Mouse (Mus musculus) gastrocnemius, postnatal 25 days (tissue): Measurements from ENCODE around the gene Ccdc7b. TPM values are rescaled to one million over a fixed set of nuclear protein-coding genes. Genes with fewer than 3 reads are reported as not detected.
"Not testable (repeated sequence)": the region's sequence is repeated elsewhere in the genome, so short reads cannot be mapped to it uniquely, and the experiment has no call there.

Experiments used
- DNase-seq: peaks from one replicate; pipeline ENCODE4 v3.0.0; 2022
- long read RNA-seq, 2 experiments: library from polyadenylated mRNA; stranded (forward); transcript quantifications; one replicate each; pipeline ENCODE4 v2.0.0; 2021
- total RNA-seq, 2 experiments: library from RNA; stranded (reverse); gene quantifications; 1 replicate in 1 of 2; 2 replicates in 1 of 2; pipeline ENCODE4 v1.2.3; 2021

Gene Ccdc7b
- not detected for total RNA-seq
- long read RNA-seq, experiment 1, partial matches to known transcripts, result 0 of 1 reads
- long read RNA-seq, experiment 1, other reads (novel, unspliced or antisense), result 1 of 1 reads
- long read RNA-seq, experiment 2, result 0 reads

DNA sequence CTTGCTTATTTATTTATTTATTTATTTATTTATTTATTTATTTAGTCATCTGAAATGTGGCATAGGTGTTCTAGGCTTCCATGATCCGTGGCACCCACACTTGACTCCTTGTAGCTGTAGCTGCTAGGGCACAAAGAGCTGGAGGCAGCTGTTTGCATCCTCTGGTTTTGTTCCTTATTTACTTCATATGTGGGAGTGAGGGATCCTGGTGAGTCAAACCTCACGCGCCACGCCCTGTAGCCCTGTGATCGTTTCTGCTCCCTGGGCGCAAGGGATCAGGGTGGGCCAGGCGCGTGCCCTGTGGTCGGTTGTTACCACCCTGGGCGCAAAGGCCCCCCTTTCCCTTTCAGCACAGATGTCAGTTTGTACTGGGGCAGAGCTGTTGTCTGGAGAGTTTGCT, at the start of gene Ccdc7b:
TSS of gene Ccdc7b (plus strand) at position 301 of the 400 bp plus-strand sequence.
- DNase-seq, result not testable (repeated sequence)

DNA sequence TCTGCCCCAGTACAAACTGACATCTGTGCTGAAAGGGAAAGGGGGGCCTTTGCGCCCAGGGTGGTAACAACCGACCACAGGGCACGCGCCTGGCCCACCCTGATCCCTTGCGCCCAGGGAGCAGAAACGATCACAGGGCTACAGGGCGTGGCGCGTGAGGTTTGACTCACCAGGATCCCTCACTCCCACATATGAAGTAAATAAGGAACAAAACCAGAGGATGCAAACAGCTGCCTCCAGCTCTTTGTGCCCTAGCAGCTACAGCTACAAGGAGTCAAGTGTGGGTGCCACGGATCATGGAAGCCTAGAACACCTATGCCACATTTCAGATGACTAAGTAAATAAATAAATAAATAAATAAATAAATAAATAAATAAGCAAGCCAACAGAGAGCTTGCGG, 1.5 kb upstream of the Ccdc7b start, which contains the start of gene Ccdc7a:
TSS of gene Ccdc7a (minus strand) at position 101 of the 400 bp plus-strand sequence.
- DNase-seq, result not testable (repeated sequence)

DNA sequence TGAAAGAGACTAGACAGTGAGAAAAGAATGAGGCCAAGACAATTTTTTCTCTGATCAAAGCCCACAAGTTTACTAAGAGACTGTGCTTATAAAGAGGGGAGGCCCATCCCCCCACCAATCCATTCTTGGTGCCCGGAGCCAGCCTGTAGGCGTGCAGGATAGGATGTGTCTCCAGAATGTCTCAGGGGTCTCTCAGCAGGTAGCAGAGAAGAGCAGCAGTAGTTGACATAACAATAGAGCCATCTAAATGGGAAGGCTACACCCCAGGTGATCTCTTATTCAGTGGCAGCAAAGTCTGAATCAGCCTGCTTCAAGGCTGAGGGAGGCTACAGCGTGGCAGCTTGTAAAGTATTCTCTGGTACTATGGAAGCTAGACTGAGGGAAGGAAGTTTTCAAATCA, 48.8 kb downstream of the Ccdc7b start:
- DNase-seq, result not testable (repeated sequence)

DNA sequence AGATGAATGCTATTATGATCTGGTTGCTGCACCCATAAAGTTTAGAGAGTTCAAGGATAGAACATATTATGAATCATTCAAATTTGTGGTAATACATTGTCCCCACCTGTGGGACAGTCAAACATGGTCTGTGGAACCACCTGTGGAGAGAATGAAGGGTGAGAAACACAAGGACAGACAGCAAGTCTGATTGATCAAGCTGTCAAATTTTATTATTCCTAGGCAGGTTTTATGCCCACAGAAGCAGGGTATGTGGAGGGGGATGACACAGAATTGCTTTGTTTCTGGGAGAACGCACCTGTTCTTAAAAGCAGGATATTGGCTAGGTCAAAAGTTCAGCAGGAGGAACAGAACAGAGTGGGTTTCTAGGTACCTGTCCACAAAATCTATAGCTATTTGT, 64.6 kb downstream of the Ccdc7b start, which contains the start of gene Gm10999:
TSS of gene Gm10999 (minus strand) at position 101 of the 400 bp plus-strand sequence.
- DNase-seq, result no peak

DNA sequence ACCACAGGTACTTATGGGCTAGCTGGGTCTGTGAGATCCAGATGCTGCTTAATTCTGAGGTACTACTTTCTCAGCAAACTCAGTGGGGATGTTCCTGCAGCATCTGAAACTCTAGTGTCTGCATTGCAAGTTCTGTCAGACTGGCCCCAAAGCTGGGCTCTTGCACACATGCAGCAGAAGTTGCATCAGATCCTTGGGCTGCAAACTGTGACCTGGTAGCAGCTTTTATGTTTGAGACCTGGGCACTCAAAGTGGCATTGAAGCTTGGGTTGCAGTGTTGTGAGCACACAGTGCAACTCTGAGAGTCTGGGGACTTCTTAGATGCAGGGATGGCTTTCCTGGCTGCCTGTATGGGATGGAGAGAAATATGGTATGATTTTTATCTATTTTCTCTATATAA, 66.5 kb downstream of the Ccdc7b start:
- DNase-seq, result no peak

Other genes starting within 250 kb of the Ccdc7b start
- not detected for gene Ccdc7a, start 1.6 kb upstream of the Ccdc7b start, total RNA-seq
- not detected for gene Gm10999, start 64.5 kb downstream of the Ccdc7b start, total RNA-seq
- gene 2610044O15Rik8, start 167.3 kb downstream of the Ccdc7b start, total RNA-seq, result 10 to 100 TPM; 15.1 to 18.5 TPM